Mouse (Mus musculus) kidney, embryonic 15.5 days (tissue): ENCODE results near the gene Dctpp1. TPM values are rescaled to one million over a fixed set of nuclear protein-coding genes. Genes with fewer than 3 reads are reported as not detected.
"Not testable (repeated sequence)": the region's sequence is repeated elsewhere in the genome, so short reads cannot be mapped to it uniquely, and the experiment has no call there.

ENCODE experiments used
- ATAC-seq: fragments of 200-750 bp; cut with Nextera tagmentation; replicated peaks from 2 replicates; pipeline ENCODE4 v1.8.0; 2017; ENCODE audit warnings: moderate TSS enrichment; ENCODE audit not compliant: low FRiP score
- H3K27ac ChIP-seq: fragments of 300-500 bp; sonication (generic); 2 replicates; pipeline ENCODE4 v1.5.1; 2015; ENCODE audit warnings: mild to moderate bottlenecking, inconsistent platforms
- H3K27me3 ChIP-seq: fragments of 300-500 bp; sonication (generic); 2 replicates; pipeline ENCODE4 v1.6.1; 2015; ENCODE audit warnings: inconsistent platforms
- H3K36me3 ChIP-seq: fragments of 300-500 bp; sonication (generic); 2 replicates; pipeline ENCODE4 v1.6.1; 2015; ENCODE audit warnings: inconsistent platforms
- H3K4me1 ChIP-seq: fragments of 300-500 bp; sonication (generic); 2 replicates; pipeline ENCODE4 v1.6.1; 2015; ENCODE audit warnings: inconsistent platforms
- H3K4me2 ChIP-seq: fragments of 300-500 bp; sonication (generic); 2 replicates; pipeline ENCODE4 v1.6.1; 2015; ENCODE audit warnings: moderate library complexity, mild to moderate bottlenecking, inconsistent platforms
- H3K4me3 ChIP-seq: fragments of 300-500 bp; sonication (generic); replicated peaks from 2 replicates; pipeline ENCODE4 v1.5.1; 2015; ENCODE audit warnings: mild to moderate bottlenecking, inconsistent platforms
- H3K9ac ChIP-seq: fragments of 300-500 bp; sonication (generic); 2 replicates; pipeline ENCODE4 v1.6.1; 2015; ENCODE audit warnings: mild to moderate bottlenecking, inconsistent platforms
- H3K9me3 ChIP-seq: fragments of 300-500 bp; sonication (generic); replicated peaks from 2 replicates; pipeline ENCODE4 v1.6.1; 2016; ENCODE audit warnings: inconsistent platforms
- WGBS: fragments of 180-500 bp; shearing (Covaris S2); methylation state at CpG from one replicate; pipeline ENCODE4 v1.1.7; 2015; ENCODE audit warnings: mixed read lengths; 5-methylcytosine and 5-hydroxymethylcytosine counted together
- polyA plus RNA-seq: library from polyadenylated mRNA; unstranded; fragments of >200 nt; fragmentation: Nextera tagmentation; extraction: Ambion mirVana; gene quantifications from 2 replicates; pipeline ENCODE4 v1.2.1, GENCODE M21; 2015

Gene Dctpp1
- polyA plus RNA-seq, 1 experiment from 2014 or later: 226 TPM

DNA sequence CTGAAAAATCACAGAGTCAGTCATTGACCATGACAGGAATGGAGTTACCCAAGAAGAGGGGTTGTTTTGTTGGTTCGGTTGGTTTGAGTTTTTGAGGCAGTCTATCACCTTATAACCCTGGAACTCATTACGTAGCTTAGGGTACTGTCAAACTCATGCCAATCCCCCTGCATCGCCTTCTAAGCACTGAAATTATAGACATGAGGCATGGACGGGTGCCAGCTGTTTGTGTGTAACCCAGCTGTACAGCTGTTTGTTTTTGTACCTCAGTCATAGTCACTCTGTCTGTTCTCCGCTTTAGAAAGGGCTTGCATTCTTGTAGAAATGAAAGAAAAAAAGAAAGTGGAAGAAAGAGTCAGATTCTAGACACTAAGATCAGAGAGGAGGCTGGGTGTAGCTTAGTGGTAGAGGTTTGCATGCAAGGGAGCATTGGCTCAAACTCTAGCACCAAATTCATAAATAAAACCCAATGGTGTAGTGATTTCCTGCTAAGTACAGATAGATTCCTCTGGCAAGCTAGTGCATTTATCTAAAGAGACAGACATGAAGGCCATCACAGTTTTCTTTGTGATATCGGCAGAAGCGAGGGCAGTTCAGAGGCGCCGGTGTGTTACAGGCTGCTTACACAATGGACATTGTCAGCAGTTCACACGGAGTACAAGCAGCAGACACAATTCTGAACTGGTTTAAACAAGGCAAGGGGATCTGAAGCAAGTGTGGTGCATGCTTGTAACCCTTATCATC is 1.9 kb upstream of the Dctpp1 start:
- WGBS: 81% methylated on average over 10 of the region's 10 CpGs
- H3K9ac ChIP-seq: no peak overlapping the region

GRCm38 (mm10) chr7:127259186-127259905 is 1.2 kb downstream of the Dctpp1 start:
- no peaks in the 10 kb centered on the region for H3K27me3 ChIP-seq
- peak overlapping the region; percentile 71; the same call in 1 of the 2 replicates for H3K9ac ChIP-seq
- peaks cover 34% of the 10 kb centered on the region for H3K4me1 ChIP-seq
- peak overlapping the region; percentile 71 for H3K4me3 ChIP-seq
- peak overlapping the region; percentile 81 for H3K4me2 ChIP-seq
- WGBS: 72% methylated on average over 8 of the region's 8 CpGs
- H3K9me3 ChIP-seq: no peaks in the 10 kb centered on the region
- no peak for ATAC-seq
- peaks cover 31% of the 10 kb centered on the region for H3K36me3 ChIP-seq
- no peak overlapping the region for H3K27ac ChIP-seq

More for the DNA sequence above, 1.9 kb upstream of the Dctpp1 start:
- Histone ChIP-seq H3K27me3 (no peaks in the 10 kb centered on the region), H3K9me3 (no peaks in the 10 kb centered on the region), H3K27ac (no peak overlapping the region), H3K36me3 (peaks cover 12% of the 10 kb centered on the region), H3K4me2 (no peak overlapping the region), H3K4me1 (peaks cover 22% of the 10 kb centered on the region), H3K4me3 (no peak overlapping the region)
- ATAC-seq: no peak

DNA sequence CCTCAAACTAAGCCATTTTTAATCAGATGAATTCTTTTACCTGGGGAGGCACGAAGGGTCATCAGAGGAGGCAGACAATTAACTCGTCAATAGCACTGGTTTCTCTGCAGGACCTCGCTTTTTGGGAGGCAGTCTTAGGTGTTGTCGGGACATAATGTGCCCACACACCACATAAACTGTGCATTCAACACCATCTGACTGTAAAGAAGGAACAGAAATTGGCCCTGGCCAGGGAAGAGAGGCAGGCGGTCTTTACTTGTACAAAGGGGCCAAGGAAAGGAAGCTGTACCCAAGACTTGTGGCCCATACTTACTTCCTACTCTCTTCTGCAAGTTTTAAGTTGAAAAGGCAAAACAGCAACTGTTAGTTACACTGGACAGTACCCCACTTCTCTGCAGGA is 4.0 kb downstream of the Dctpp1 start:
- WGBS: 91% methylated on average over 5 of the region's 5 CpGs
- H3K27me3 ChIP-seq: no peaks in the 10 kb centered on the region

GRCm38 (mm10) chr7:127255965-127256364 is 4.5 kb downstream of the Dctpp1 start:
- H3K4me2 ChIP-seq: no peak overlapping the region
- H3K36me3 ChIP-seq: peaks cover 42% of the 10 kb centered on the region
- H3K9ac ChIP-seq: no peak overlapping the region
- H3K9me3 ChIP-seq: no peaks in the 10 kb centered on the region
- ATAC-seq: no peak
- H3K27ac ChIP-seq: no peak overlapping the region
- H3K4me3 ChIP-seq: no peak overlapping the region
- H3K27me3 ChIP-seq: no peaks in the 10 kb centered on the region
- WGBS: 91% methylated on average over 2 of the region's 2 CpGs
- H3K4me1 ChIP-seq: peaks cover 37% of the 10 kb centered on the region

More for the DNA sequence above, 4.0 kb downstream of the Dctpp1 start:
- Histone ChIP-seq H3K9me3 (no peaks in the 10 kb centered on the region), H3K27ac (no peak overlapping the region), H3K36me3 (peaks cover 39% of the 10 kb centered on the region), H3K9ac (no peak overlapping the region), H3K4me3 (no peak overlapping the region), H3K4me1 (peaks cover 40% of the 10 kb centered on the region), H3K4me2 (no peak overlapping the region)
- ATAC-seq: no peak

- Histone ChIP-seq H3K4me2 (peak overlapping the region; percentile 96), H3K4me1 (peaks cover 33% of the 10 kb centered on the region), H3K27ac (peak overlapping the region; percentile 96), H3K27me3 (no peaks in the 10 kb centered on the region), H3K9ac (peak overlapping the region; percentile 72), H3K36me3 (peaks cover 47% of the 10 kb centered on the region), H3K4me3 (peak overlapping the region; percentile 60), H3K9me3 (no peaks in the 10 kb centered on the region)
- no peak for ATAC-seq
- 13% methylated on average over 4 of the region's 4 CpGs for WGBS
Observed at GRCm38 (mm10) chr7:127255008-127255407, 5.5 kb downstream of the Dctpp1 start.

- Histone ChIP-seq H3K9ac (peak overlapping the region; percentile 72), H3K27me3 (no peaks in the 10 kb centered on the region), H3K4me2 (peak overlapping the region; percentile 96), H3K4me3 (peak overlapping the region; percentile 60), H3K36me3 (peaks cover 55% of the 10 kb centered on the region), H3K4me1 (peaks cover 26% of the 10 kb centered on the region), H3K27ac (peak overlapping the region; percentile 96), H3K9me3 (no peaks in the 10 kb centered on the region)
- ATAC-seq: peak; percentile 96
- WGBS: under 1% methylated on average over 135 of the region's 136 CpGs
Observed at GRCm38 (mm10) chr7:127253821-127254769, 6.4 kb downstream of the Dctpp1 start.

DNA sequence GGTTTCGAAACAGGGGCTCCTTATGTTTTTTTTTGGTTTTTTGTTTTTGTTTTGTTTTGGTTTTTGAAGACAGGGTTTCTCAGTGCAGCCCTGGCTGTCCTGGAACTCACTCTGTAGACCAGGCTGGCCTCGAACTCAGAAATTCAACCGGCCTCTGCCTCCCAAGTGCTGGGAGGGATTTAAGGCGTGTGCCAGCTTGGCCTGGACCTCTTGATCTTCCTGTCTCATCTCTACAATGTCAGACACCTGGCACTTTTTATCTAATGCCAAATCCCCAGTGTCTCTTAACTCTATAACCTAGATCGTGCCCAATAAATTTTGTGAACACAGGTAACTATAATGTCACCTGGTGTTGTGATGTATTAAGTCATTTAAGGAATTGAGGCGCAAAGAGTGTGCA is 7.2 kb downstream of the Dctpp1 start:
- Histone ChIP-seq H3K27me3 (no peaks in the 10 kb centered on the region), H3K27ac (peak overlapping the region; percentile 96), H3K9ac (peak overlapping the region; percentile 66), H3K4me2 (peak overlapping the region; percentile 96), H3K4me1 (peaks cover 20% of the 10 kb centered on the region), H3K4me3 (peak overlapping the region; percentile 60), H3K9me3 (no peaks in the 10 kb centered on the region), H3K36me3 (peaks cover 58% of the 10 kb centered on the region)
- 75% methylated on average over 6 of the region's 6 CpGs for WGBS
- ATAC-seq: no peak

- H3K9me3 ChIP-seq: no peaks in the 10 kb centered on the region
- ATAC-seq: no peak
- 92% methylated on average over 2 of the region's 2 CpGs for WGBS
- H3K4me2 ChIP-seq: no peak overlapping the region
- H3K9ac ChIP-seq: no peak overlapping the region
- no peak overlapping the region for H3K4me3 ChIP-seq
- peaks cover 20% of the 10 kb centered on the region for H3K4me1 ChIP-seq
- no peaks in the 10 kb centered on the region for H3K27me3 ChIP-seq
- peaks cover 58% of the 10 kb centered on the region for H3K36me3 ChIP-seq
- H3K27ac ChIP-seq: no peak overlapping the region
Observed at GRCm38 (mm10) chr7:127252414-127252813, 8.1 kb downstream of the Dctpp1 start.

GRCm38 (mm10) chr7:127250511-127250910 is 10.0 kb downstream of the Dctpp1 start:
- ATAC-seq: not testable (repeated sequence)
- 88% methylated on average over 8 of the region's 8 CpGs for WGBS

GRCm38 (mm10) chr7:127244658-127245510 is 15.6 kb downstream of the Dctpp1 start:
- Histone ChIP-seq H3K4me3 (peak overlapping the region; percentile 74), H3K4me1 (peaks cover 37% of the 10 kb centered on the region), H3K27me3 (no peaks in the 10 kb centered on the region), H3K36me3 (peaks cover 39% of the 10 kb centered on the region), H3K4me2 (peak overlapping the region; percentile 80), H3K27ac (peak overlapping the region; percentile 97), H3K9me3 (no peaks in the 10 kb centered on the region), H3K9ac (peak overlapping the region; percentile 98)
- 7% methylated on average over 32 of the region's 33 CpGs for WGBS
- ATAC-seq: peak; percentile 84

More at GRCm38 (mm10) chr7:127250511-127250910, 10.0 kb downstream of the Dctpp1 start:
- not testable (repeated sequence) for H3K9ac ChIP-seq, H3K4me3 ChIP-seq, H3K4me2 ChIP-seq, H3K27ac ChIP-seq, H3K27me3 ChIP-seq, H3K9me3 ChIP-seq
- Histone ChIP-seq H3K4me1 (peaks cover 38% of the 10 kb centered on the region), H3K36me3 (peaks cover 56% of the 10 kb centered on the region)
